25 mouse cellular contexts compared by ENCODE assay signal in genomic region chr14:17733779-17734137, GRCm38 (mm10).
DNase-seq lines count a peak whose midpoint lies in the region; ATAC-seq and TF ChIP-seq lines count a peak whose summit lies in the region.
"Had no signal": no experiment of that assay in that cellular context is flagged by ENCODE, and none has a peak within 500 bp of the region (broad histone marks: within the 10 kb centered on the region; RNA-seq: fewer than 3 reads in every experiment).

No protein-coding gene starts in this region.

- no peak overlapping the region for H3K4me3 ChIP-seq in hindbrain, postnatal 0 days (ENCODE audit: low read length)
- H3K4me3 ChIP-seq in hindbrain, embryonic 12.5 days: no peak overlapping the region
- no peak overlapping the region for H3K4me3 ChIP-seq in embryonic facial prominence, embryonic 14.5 days (ENCODE audit: low read depth, low read length)
- H3K4me3 ChIP-seq in midbrain, embryonic 12.5 days: no peak overlapping the region
- H3K4me3 ChIP-seq: embryonic facial prominence, embryonic 13.5 days; heart, embryonic 12.5 days; hindbrain, embryonic 10.5 days; layer of hippocampus, adult 2 months; neural tube, embryonic 15.5 days had no signal

- DNase-seq in hindbrain, postnatal 0 days (ENCODE audit: low spot score): peak; percentile 70
- DNase-seq in embryonic facial prominence, embryonic 14.5 days (ENCODE audit: low spot score): peak; percentile 61
- peak; percentile 93 for DNase-seq in retina, embryonic 14.5 days (ENCODE audit: low spot score)
- no peak for DNase-seq in layer of hippocampus, postnatal 25 days (ENCODE audit: extremely low spot score in 1 of 2, low spot score in 1 of 2)
- DNase-seq in gastrocnemius, postnatal 4 days (ENCODE audit: low spot score in 2 of 2): no peak
- DNase-seq: adrenal gland, postnatal 10 days; cerebellum, adult 9-11 months; gastrocnemius, postnatal 10 days; heart, adult 18-20 months; heart, postnatal 10 days; kidney, adult 9 months; kidney, postnatal 14 days; liver, postnatal 0 days; right cerebral cortex, postnatal 14 days had no signal

- H3K4me1 ChIP-seq in hindbrain, postnatal 0 days (ENCODE audit: insufficient read depth, low read length): no peaks in the 10 kb centered on the region
- no peaks in the 10 kb centered on the region for H3K4me1 ChIP-seq in hindbrain, embryonic 12.5 days
- H3K4me1 ChIP-seq in embryonic facial prominence, embryonic 14.5 days (ENCODE audit: control insufficient read depth, insufficient read depth, low read length): no peaks in the 10 kb centered on the region
- H3K4me1 ChIP-seq in midbrain, embryonic 12.5 days: peaks cover 13% of the 10 kb centered on the region
- H3K4me1 ChIP-seq: heart, embryonic 12.5 days; neural tube, embryonic 15.5 days had no signal

- no peak overlapping the region for H3K4me2 ChIP-seq in hindbrain, postnatal 0 days (ENCODE audit: low read depth, low read length)
- H3K4me2 ChIP-seq in hindbrain, embryonic 12.5 days (replicated peaks): no peak overlapping the region
- H3K4me2 ChIP-seq in embryonic facial prominence, embryonic 14.5 days (ENCODE audit: low read depth, low read length): no peak overlapping the region
- no peak overlapping the region for H3K4me2 ChIP-seq in midbrain, embryonic 12.5 days (replicated peaks)
- H3K4me2 ChIP-seq: embryonic facial prominence, embryonic 13.5 days; heart, embryonic 12.5 days; neural tube, embryonic 15.5 days had no signal

- 59% methylated on average over 2 of the region's 2 CpGs for whole genome bisulfite sequencing in hindbrain, postnatal 0 days
- 71% methylated on average over 2 of the region's 2 CpGs for WGBS in hindbrain, embryonic 12.5 days
- 48% methylated on average over 2 of the region's 2 CpGs for WGBS in embryonic facial prominence, embryonic 14.5 days
- WGBS in midbrain, embryonic 12.5 days: 48% methylated on average over 2 of the region's 2 CpGs

- H3K27ac ChIP-seq in hindbrain, postnatal 0 days: no peak overlapping the region
- no peak overlapping the region for H3K27ac ChIP-seq in hindbrain, embryonic 12.5 days
- H3K27ac ChIP-seq in embryonic facial prominence, embryonic 14.5 days (replicated peaks; ENCODE audit: low read depth, low read length): no peak overlapping the region
- H3K27ac ChIP-seq in midbrain, embryonic 12.5 days (replicated peaks): no peak overlapping the region
- H3K27ac ChIP-seq: embryonic facial prominence, embryonic 13.5 days; hindbrain, embryonic 10.5 days; layer of hippocampus, adult 2 months; macrophage; neural tube, embryonic 15.5 days had no signal

- peak; percentile 83 for ATAC-seq in hindbrain, postnatal 0 days
- ATAC-seq in hindbrain, embryonic 12.5 days (ENCODE audit: low FRiP score): no peak; the same call in 1 of the 2 replicates
- peak; percentile 80; the same call in 1 of the 2 replicates for ATAC-seq in embryonic facial prominence, embryonic 14.5 days (ENCODE audit: low read depth)
- ATAC-seq in midbrain, embryonic 12.5 days (ENCODE audit: low FRiP score, low read depth): peak; percentile 64
- ATAC-seq: forebrain, embryonic 14.5 days; inflammation-experienced regulatory T-cells, adult 6 months; liver, postnatal 0 days; lung, postnatal 0 days had no signal

- TF ChIP-seq CTCF in hindbrain, postnatal 0 days (IDR thresholded peaks at IDR 0.05; ENCODE audit: low read depth): no peak

- no peaks in the 10 kb centered on the region for H3K9me3 ChIP-seq in hindbrain, postnatal 0 days (ENCODE audit: low read length)
- no peaks in the 10 kb centered on the region for H3K9me3 ChIP-seq in hindbrain, embryonic 12.5 days (replicated peaks)
- no peaks in the 10 kb centered on the region for H3K9me3 ChIP-seq in embryonic facial prominence, embryonic 14.5 days (ENCODE audit: control insufficient read depth, low read length)
- no peaks in the 10 kb centered on the region for H3K9me3 ChIP-seq in midbrain, embryonic 12.5 days
- H3K9me3 ChIP-seq: embryonic facial prominence, embryonic 13.5 days; heart, embryonic 12.5 days; hindbrain, embryonic 10.5 days; neural tube, embryonic 15.5 days had no signal

- no peaks in the 10 kb centered on the region for H3K36me3 ChIP-seq in hindbrain, postnatal 0 days (ENCODE audit: insufficient read depth, low read length)
- H3K36me3 ChIP-seq in hindbrain, embryonic 12.5 days: no peaks in the 10 kb centered on the region
- H3K36me3 ChIP-seq in embryonic facial prominence, embryonic 14.5 days (ENCODE audit: control insufficient read depth, insufficient read depth, low read length): no peaks in the 10 kb centered on the region
- no peaks in the 10 kb centered on the region for H3K36me3 ChIP-seq in midbrain, embryonic 12.5 days
- H3K36me3 ChIP-seq: embryonic facial prominence, embryonic 13.5 days; heart, embryonic 12.5 days; hindbrain, embryonic 10.5 days; neural tube, embryonic 15.5 days had no signal

- H3K27me3 ChIP-seq in hindbrain, postnatal 0 days (ENCODE audit: insufficient read depth, low read length): no peaks in the 10 kb centered on the region
- no peaks in the 10 kb centered on the region for H3K27me3 ChIP-seq in hindbrain, embryonic 12.5 days
- no peaks in the 10 kb centered on the region for H3K27me3 ChIP-seq in embryonic facial prominence, embryonic 14.5 days (replicated peaks; ENCODE audit: control insufficient read depth, insufficient read depth, low read length)
- no peaks in the 10 kb centered on the region for H3K27me3 ChIP-seq in midbrain, embryonic 12.5 days
- H3K27me3 ChIP-seq: embryonic facial prominence, embryonic 13.5 days; heart, embryonic 12.5 days; neural tube, embryonic 15.5 days had no signal

- H3K9ac ChIP-seq in hindbrain, postnatal 0 days (replicated peaks; ENCODE audit: low read length): no peak overlapping the region
- H3K9ac ChIP-seq in hindbrain, embryonic 12.5 days: no peak overlapping the region
- H3K9ac ChIP-seq in embryonic facial prominence, embryonic 14.5 days (ENCODE audit: low read depth, low read length): no peak overlapping the region
- H3K9ac ChIP-seq in midbrain, embryonic 12.5 days (replicated peaks): no peak overlapping the region
- H3K9ac ChIP-seq: embryonic facial prominence, embryonic 13.5 days; heart, embryonic 12.5 days; liver, postnatal 0 days; neural tube, embryonic 15.5 days had no signal

Comparison
In these comparisons a context has a peak if more than half of its experiments do, and no peak if none do; other contexts are left out.
1. DNase-seq: peak in hindbrain, postnatal 0 days (single experiment), embryonic facial prominence, embryonic 14.5 days (single experiment) and retina, embryonic 14.5 days (single experiment); none in layer of hippocampus, postnatal 25 days (0 of 2) and gastrocnemius, postnatal 4 days (0 of 2).